Mouse (Mus musculus): ENCODE results near the gene Adamts7. TPM values are rescaled to one million over a fixed set of nuclear protein-coding genes. Genes with fewer than 3 reads are reported as not detected.

Gene Adamts7
- polyA plus RNA-seq, 1 experiment from 2014 or later, result 8.7 TPM

- Histone ChIP-seq H3K4me2 (replicated peaks) (no peak overlapping the region), H3K4me1 (replicated peaks; ENCODE audit: control insufficient read depth, insufficient read depth, low read length) (no peaks in the 10 kb centered on the region), H3K27me3 (ENCODE audit: control insufficient read depth, insufficient read depth, low read length) (no peaks in the 10 kb centered on the region), H3K9ac (no peak overlapping the region), H3K36me3 (replicated peaks; ENCODE audit: control insufficient read depth, insufficient read depth) (no peaks in the 10 kb centered on the region), H3K9me3 (ENCODE audit: control insufficient read depth, low read length) (no peaks in the 10 kb centered on the region), H3K27ac (no peak overlapping the region), H3K4me3 (replicated peaks; ENCODE audit: low read length) (no peak overlapping the region)
- DNase-seq (ENCODE audit: low spot score) (no peak), ATAC-seq (ENCODE audit: low FRiP score) (no peak)
- WGBS, result 92% methylated on average over 1 of the region's 1 CpGs
Observed at GRCm38 (mm10) chr9:90136678-90136965, 26.2 kb upstream of the Adamts7 start.

GRCm38 (mm10) chr9:90145788-90146187 lies 17.1 kb upstream of the Adamts7 start:
- DNase-seq (ENCODE audit: low spot score) (no peak), ATAC-seq (ENCODE audit: low FRiP score) (no peak)
- WGBS, result 52% methylated on average over 2 of the region's 2 CpGs

GRCm38 (mm10) chr9:90146869-90147268 lies 16.0 kb upstream of the Adamts7 start:
- Histone ChIP-seq H3K4me2 (replicated peaks) (no peak overlapping the region), H3K27ac (no peak overlapping the region), H3K4me3 (replicated peaks; ENCODE audit: low read length) (no peak overlapping the region), H3K36me3 (replicated peaks; ENCODE audit: control insufficient read depth, insufficient read depth) (no peaks in the 10 kb centered on the region), H3K9ac (no peak overlapping the region), H3K27me3 (ENCODE audit: control insufficient read depth, insufficient read depth, low read length) (no peaks in the 10 kb centered on the region), H3K9me3 (ENCODE audit: control insufficient read depth, low read length) (no peaks in the 10 kb centered on the region), H3K4me1 (replicated peaks; ENCODE audit: control insufficient read depth, insufficient read depth, low read length) (no peaks in the 10 kb centered on the region)
- ATAC-seq (ENCODE audit: low FRiP score) (no peak), DNase-seq (ENCODE audit: low spot score) (no peak)
- 80% methylated on average over 5 of the region's 5 CpGs for WGBS

More at GRCm38 (mm10) chr9:90145788-90146187, 17.1 kb upstream of the Adamts7 start:
- H3K4me3 ChIP-seq (replicated peaks; ENCODE audit: low read length), result no peak overlapping the region
- H3K36me3 ChIP-seq (replicated peaks; ENCODE audit: control insufficient read depth, insufficient read depth), result no peaks in the 10 kb centered on the region
- no peak overlapping the region for H3K27ac ChIP-seq
- no peak overlapping the region for H3K4me2 ChIP-seq (replicated peaks)
- no peaks in the 10 kb centered on the region for H3K9me3 ChIP-seq (ENCODE audit: control insufficient read depth, low read length)
- no peaks in the 10 kb centered on the region for H3K4me1 ChIP-seq (replicated peaks; ENCODE audit: control insufficient read depth, insufficient read depth, low read length)
- no peaks in the 10 kb centered on the region for H3K27me3 ChIP-seq (ENCODE audit: control insufficient read depth, insufficient read depth, low read length)
- H3K9ac ChIP-seq, result no peak overlapping the region

GRCm38 (mm10) chr9:90162243-90162925 lies 485 bp upstream of the Adamts7 start:
- WGBS, result 10% methylated on average over 21 of the region's 29 CpGs
- peak; percentile 69 for ATAC-seq (ENCODE audit: low FRiP score)
- H3K27ac ChIP-seq, result peak overlapping the region; percentile 60
- H3K4me1 ChIP-seq (replicated peaks; ENCODE audit: control insufficient read depth, insufficient read depth, low read length), result peaks cover 10% of the 10 kb centered on the region
- peak overlapping the region; percentile 81 for H3K9ac ChIP-seq
- no peaks in the 10 kb centered on the region for H3K36me3 ChIP-seq (replicated peaks; ENCODE audit: control insufficient read depth, insufficient read depth)
- H3K9me3 ChIP-seq (ENCODE audit: control insufficient read depth, low read length), result peaks cover 5% of the 10 kb centered on the region; the same call in 1 of the 2 replicates
- H3K27me3 ChIP-seq (ENCODE audit: control insufficient read depth, insufficient read depth, low read length), result no peaks in the 10 kb centered on the region
- peak; percentile 55 for DNase-seq (ENCODE audit: low spot score)
- H3K4me2 ChIP-seq (replicated peaks), result peak overlapping the region; percentile 80
- H3K4me3 ChIP-seq (replicated peaks; ENCODE audit: low read length), result peak overlapping the region; percentile 82

- H3K4me1 ChIP-seq (replicated peaks; ENCODE audit: control insufficient read depth, insufficient read depth, low read length), result peaks cover 10% of the 10 kb centered on the region
- peak overlapping the region; percentile 80 for H3K4me2 ChIP-seq (replicated peaks)
- peak overlapping the region; percentile 60; the same call in 1 of the 2 replicates for H3K27ac ChIP-seq
- ATAC-seq (ENCODE audit: low FRiP score) (no peak; the same call in 1 of the 2 replicates), DNase-seq (ENCODE audit: low spot score) (peak; percentile 33)
- 0% methylated on average over 18 of the region's 18 CpGs for WGBS
- peak overlapping the region; percentile 82 for H3K4me3 ChIP-seq (replicated peaks; ENCODE audit: low read length)
- H3K9me3 ChIP-seq (ENCODE audit: control insufficient read depth, low read length), result peaks cover 5% of the 10 kb centered on the region; the same call in 1 of the 2 replicates
- peak overlapping the region; percentile 81 for H3K9ac ChIP-seq
- H3K27me3 ChIP-seq (ENCODE audit: control insufficient read depth, insufficient read depth, low read length), result no peaks in the 10 kb centered on the region
- H3K36me3 ChIP-seq (replicated peaks; ENCODE audit: control insufficient read depth, insufficient read depth), result no peaks in the 10 kb centered on the region
Observed at GRCm38 (mm10) chr9:90163749-90164095, 853 bp downstream of the Adamts7 start.

- DNase-seq (ENCODE audit: low spot score), result no peak
- WGBS, result 66% methylated on average over 4 of the region's 4 CpGs
Observed at GRCm38 (mm10) chr9:90164670-90165453, 2.0 kb downstream of the Adamts7 start.

GRCm38 (mm10) chr9:90165590-90165989 lies 2.7 kb downstream of the Adamts7 start:
- Histone ChIP-seq H3K4me2 (replicated peaks) (no peak overlapping the region), H3K9ac (no peak overlapping the region), H3K4me3 (replicated peaks; ENCODE audit: low read length) (no peak overlapping the region), H3K9me3 (ENCODE audit: control insufficient read depth, low read length) (no peaks in the 10 kb centered on the region), H3K4me1 (replicated peaks; ENCODE audit: control insufficient read depth, insufficient read depth, low read length) (peaks cover 10% of the 10 kb centered on the region), H3K27ac (no peak overlapping the region), H3K36me3 (replicated peaks; ENCODE audit: control insufficient read depth, insufficient read depth) (no peaks in the 10 kb centered on the region), H3K27me3 (ENCODE audit: control insufficient read depth, insufficient read depth, low read length) (no peaks in the 10 kb centered on the region)
- ATAC-seq (ENCODE audit: low FRiP score) (no peak), DNase-seq (ENCODE audit: low spot score) (no peak)
- WGBS, result 92% methylated on average over 4 of the region's 4 CpGs

More at GRCm38 (mm10) chr9:90164670-90165453, 2.0 kb downstream of the Adamts7 start:
- H3K4me1 ChIP-seq (replicated peaks; ENCODE audit: control insufficient read depth, insufficient read depth, low read length), result peaks cover 10% of the 10 kb centered on the region
- peak overlapping the region; percentile 81; the same call in 1 of the 2 replicates for H3K9ac ChIP-seq
- no peak for ATAC-seq (ENCODE audit: low FRiP score)
- peaks cover 2% of the 10 kb centered on the region; the same call in 1 of the 2 replicates for H3K9me3 ChIP-seq (ENCODE audit: control insufficient read depth, low read length)
- H3K27me3 ChIP-seq (ENCODE audit: control insufficient read depth, insufficient read depth, low read length), result no peaks in the 10 kb centered on the region
- H3K27ac ChIP-seq, result no peak overlapping the region
- peak overlapping the region; percentile 82 for H3K4me3 ChIP-seq (replicated peaks; ENCODE audit: low read length)
- H3K36me3 ChIP-seq (replicated peaks; ENCODE audit: control insufficient read depth, insufficient read depth), result no peaks in the 10 kb centered on the region
- H3K4me2 ChIP-seq (replicated peaks), result peak overlapping the region; percentile 80

- H3K4me2 ChIP-seq (replicated peaks), result no peak overlapping the region
- H3K9ac ChIP-seq, result no peak overlapping the region
- no peak overlapping the region for H3K27ac ChIP-seq
- H3K4me1 ChIP-seq (replicated peaks; ENCODE audit: control insufficient read depth, insufficient read depth, low read length), result peaks cover 10% of the 10 kb centered on the region
- DNase-seq (ENCODE audit: low spot score) (no peak), ATAC-seq (ENCODE audit: low FRiP score) (no peak)
- no peak overlapping the region for H3K4me3 ChIP-seq (replicated peaks; ENCODE audit: low read length)
- WGBS, result 60% methylated on average over 5 of the region's 5 CpGs
- no peaks in the 10 kb centered on the region for H3K27me3 ChIP-seq (ENCODE audit: control insufficient read depth, insufficient read depth, low read length)
- H3K9me3 ChIP-seq (ENCODE audit: control insufficient read depth, low read length), result no peaks in the 10 kb centered on the region
- H3K36me3 ChIP-seq (replicated peaks; ENCODE audit: control insufficient read depth, insufficient read depth), result peaks cover 3% of the 10 kb centered on the region; the same call in 1 of the 2 replicates
Observed at GRCm38 (mm10) chr9:90166615-90167014, 3.7 kb downstream of the Adamts7 start.

- H3K27ac ChIP-seq, result no peak overlapping the region
- no peak overlapping the region for H3K4me3 ChIP-seq (replicated peaks; ENCODE audit: low read length)
- WGBS, result 59% methylated on average over 4 of the region's 4 CpGs
- H3K36me3 ChIP-seq (replicated peaks; ENCODE audit: control insufficient read depth, insufficient read depth), result peaks cover 25% of the 10 kb centered on the region
- no peak overlapping the region for H3K9ac ChIP-seq
- no peak overlapping the region for H3K4me2 ChIP-seq (replicated peaks)
- DNase-seq (ENCODE audit: low spot score), result no peak
- H3K9me3 ChIP-seq (ENCODE audit: control insufficient read depth, low read length), result no peaks in the 10 kb centered on the region
- H3K27me3 ChIP-seq (ENCODE audit: control insufficient read depth, insufficient read depth, low read length), result no peaks in the 10 kb centered on the region
- H3K4me1 ChIP-seq (replicated peaks; ENCODE audit: control insufficient read depth, insufficient read depth, low read length), result peaks cover 3% of the 10 kb centered on the region; the same call in 1 of the 2 replicates
- no peak for ATAC-seq (ENCODE audit: low FRiP score)
Observed at GRCm38 (mm10) chr9:90169965-90170364, 7.1 kb downstream of the Adamts7 start.
